Mouse (Mus musculus): Measurements from ENCODE around the gene C1qtnf2.

DNA sequence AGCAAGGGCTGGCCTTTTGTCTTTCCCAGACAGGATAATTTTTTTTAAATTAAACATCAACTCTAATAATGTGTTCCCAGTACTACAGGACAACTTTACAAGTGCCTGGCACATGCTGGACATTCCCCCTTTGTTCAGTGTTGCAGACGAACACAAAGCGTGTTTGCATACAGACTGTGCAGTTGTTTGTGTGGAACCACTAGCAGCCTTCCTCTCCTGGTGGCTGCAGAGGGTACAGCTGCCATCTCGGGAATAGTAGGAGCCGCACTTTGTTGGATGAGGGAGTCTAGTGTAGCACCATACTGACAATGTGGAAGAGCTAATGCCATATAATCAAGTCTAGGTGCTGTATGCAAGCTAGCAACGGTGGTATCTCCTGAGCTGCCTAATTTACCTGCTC, 57.5 kb downstream of the C1qtnf2 start:
- TF ChIP-seq CTCF (IDR thresholded peaks at IDR 0.05; ENCODE audit: control insufficient read depth, insufficient read depth, low read length): no peak
- no peak for TF ChIP-seq POLR2A (IDR thresholded peaks at IDR 0.05; ENCODE audit: borderline replicate concordance, control insufficient read depth, low read depth, low read length)
